9 mouse cellular contexts compared by ENCODE assay signal in the genomic region with DNA sequence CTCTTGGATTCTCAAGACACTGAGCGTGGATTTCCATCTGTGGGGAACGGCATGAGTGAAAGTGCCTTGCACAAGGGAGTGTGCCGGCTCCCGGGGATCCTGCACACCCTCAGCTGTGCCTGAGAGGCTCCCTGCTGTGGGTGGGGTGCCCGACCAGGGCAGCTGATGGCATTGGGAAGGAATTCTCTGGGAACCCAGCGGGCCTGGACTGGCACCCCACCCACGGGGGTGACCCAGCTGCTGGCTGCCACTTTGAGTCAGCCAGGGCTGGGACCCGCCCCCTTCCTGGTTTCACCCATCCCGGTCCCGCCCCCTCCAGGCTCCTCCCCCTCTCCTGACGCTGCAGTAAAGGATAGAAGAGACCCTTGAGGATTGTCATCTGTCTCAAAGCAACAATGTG. TPM values are rescaled to one million over a fixed set of nuclear protein-coding genes. Genes with fewer than 3 reads are reported as not detected.
DNase-seq lines count a peak whose midpoint lies in the region; ATAC-seq lines count a peak whose summit lies in the region.
"Had no signal": no experiment of that assay in that cellular context is flagged by ENCODE, and none has a peak within 500 bp of the region (broad histone marks: within the 10 kb centered on the region; RNA-seq: fewer than 3 reads in every experiment).

No protein-coding gene starts in this region.

- H3K27ac ChIP-seq in neural tube, embryonic 15.5 days (replicated peaks): no peak overlapping the region

- H3K9ac ChIP-seq in neural tube, embryonic 15.5 days (replicated peaks): no peak overlapping the region

- H3K4me2 ChIP-seq in neural tube, embryonic 15.5 days: no peak overlapping the region

- H3K4me3 ChIP-seq in neural tube, embryonic 15.5 days (replicated peaks): no peak overlapping the region
- H3K4me3 ChIP-seq: erythroblast, embryonic 14.5 days had no signal

- WGBS in neural tube, embryonic 15.5 days: 39% methylated on average over 10 of the region's 11 CpGs

- DNase-seq in neural tube, embryonic 10.5 days (ENCODE audit: extremely low spot score, low spot score): peak; percentile 42
- DNase-seq in fibroblast of lung, adult 2 months (ENCODE audit: low read depth): peak; percentile 66
- peak; percentile 55 to 81 for DNase-seq in kidney, postnatal 36 days
- DNase-seq in ovary, postnatal 36 days (ENCODE audit: low spot score): no peak
- no peak for DNase-seq in layer of hippocampus, adult 9-10 months (ENCODE audit: low spot score)

- peaks cover 30% of the 10 kb centered on the region for H3K27me3 ChIP-seq in neural tube, embryonic 15.5 days (replicated peaks)

- no peaks in the 10 kb centered on the region for H3K9me3 ChIP-seq in neural tube, embryonic 15.5 days (replicated peaks)

- no peak for ATAC-seq in neural tube, embryonic 15.5 days (ENCODE audit: low FRiP score)
- peak; percentile 63 for ATAC-seq in megakaryocyte progenitor cell, adult 5-6 weeks (replicated peaks; ENCODE audit: poor library complexity)
- ATAC-seq in erythroblast, adult 5-6 weeks (replicated peaks; ENCODE audit: low FRiP score, poor library complexity, severe bottlenecking): no peak

- peaks cover 6% of the 10 kb centered on the region for H3K4me1 ChIP-seq in neural tube, embryonic 15.5 days

- H3K36me3 ChIP-seq in neural tube, embryonic 15.5 days: no peaks in the 10 kb centered on the region

RNA-seq across cellular contexts. Expression of a gene that starts 5.6 kb away (rescaled TPM):
- polyA plus RNA-seq in neural tube, embryonic 15.5 days (2015; fragmentation: Nextera tagmentation; extraction: Ambion mirVana): 0.82 and 2.9 TPM in 2 replicates
- 3.4 and 3.6 TPM in 2 replicates for total RNA-seq in megakaryocyte progenitor cell, adult 5-6 weeks (2015)
- total RNA-seq in megakaryocyte progenitor cell, adult 5-6 weeks (2017): 5.3 and 6.2 TPM in 2 replicates
- total RNA-seq in erythroblast, adult 5-6 weeks (2015; ENCODE audit: low replicate concordance): 0.42 and 1.2 TPM in 2 replicates
- total RNA-seq in erythroblast, adult 5-6 weeks (2017; ENCODE audit: low replicate concordance): 1.1 and 1.4 TPM in 2 replicates

RNA-seq across cellular contexts. Expression of a gene that starts 22.7 kb away (rescaled TPM):
- 4.5 TPM in 2 replicates for polyA plus RNA-seq in neural tube, embryonic 15.5 days (2015; fragmentation: Nextera tagmentation; extraction: Ambion mirVana)
- total RNA-seq in megakaryocyte progenitor cell, adult 5-6 weeks (2015): 130 and 135 TPM in 2 replicates
- 63.3 and 68.7 TPM in 2 replicates for total RNA-seq in megakaryocyte progenitor cell, adult 5-6 weeks (2017)
- 28.6 and 38.5 TPM in 2 replicates for total RNA-seq in erythroblast, adult 5-6 weeks (2015; ENCODE audit: low replicate concordance)
- 6.7 and 17.0 TPM in 2 replicates for total RNA-seq in erythroblast, adult 5-6 weeks (2017; ENCODE audit: low replicate concordance)

Comparison
In these comparisons a context has a peak if more than half of its experiments do, and no peak if none do; other contexts are left out.
1. DNase-seq: peak in neural tube, embryonic 10.5 days (single experiment), fibroblast of lung, adult 2 months (single experiment) and kidney, postnatal 36 days (2 of 2); none in ovary, postnatal 36 days (single experiment) and layer of hippocampus, adult 9-10 months (single experiment).